Mouse (Mus musculus) olfactory bulb, adult 2 months (tissue): Measurements from ENCODE around the gene Tsc22d1. TPM values are rescaled to one million over a fixed set of nuclear protein-coding genes. Genes with fewer than 3 reads are reported as not detected.

ENCODE experiments used
- H3K27ac ChIP-seq: fragments of 200-500 bp; 2 replicates; pipeline ENCODE4 v1.5.1; 2012; ENCODE audit warnings: low read depth, low read length; ENCODE audit not compliant: insufficient read depth
- H3K4me1 ChIP-seq: fragments of 200-500 bp; 2 replicates; pipeline ENCODE4 v1.6.1; 2012; ENCODE audit warnings: low read length; ENCODE audit not compliant: control insufficient read depth, insufficient read depth
- H3K4me3 ChIP-seq: fragments of 200-500 bp; 2 replicates; pipeline ENCODE4 v1.5.1; 2012; ENCODE audit warnings: mild to moderate bottlenecking, low read depth, low read length, moderate library complexity; ENCODE audit not compliant: insufficient read depth
- CTCF ChIP-seq: fragments of 200-500 bp; IDR thresholded peaks from 2 replicates; pipeline ENCODE4 v1.5.1; 2012; ENCODE audit warnings: low read depth, mild to moderate bottlenecking, low read length, moderate library complexity; ENCODE audit not compliant: insufficient read depth
- POLR2A ChIP-seq: fragments of 200-500 bp; IDR thresholded peaks from 2 replicates; pipeline ENCODE4 v1.6.1; 2012; ENCODE audit warnings: mild to moderate bottlenecking, low read depth, low read length, moderate library complexity; ENCODE audit not compliant: insufficient read depth
- WGBS: fragments of 180-500 bp; shearing (Covaris S2); methylation state at CpG from one replicate; pipeline ENCODE4 v1.1.7; 2018; 5-methylcytosine and 5-hydroxymethylcytosine counted together
- polyA plus RNA-seq: library from polyadenylated mRNA; stranded (reverse); fragments of >200 nt; gene quantifications from 2 replicates; pipeline ENCODE4 v1.2.4, GENCODE M21; 2012; ENCODE audit warnings: low replicate concordance; ENCODE audit not compliant: missing spikeins, insufficient read depth, insufficient read length

Tsc22d1 gene
- polyA plus RNA-seq, 1 experiment = 635 TPM

DNA sequence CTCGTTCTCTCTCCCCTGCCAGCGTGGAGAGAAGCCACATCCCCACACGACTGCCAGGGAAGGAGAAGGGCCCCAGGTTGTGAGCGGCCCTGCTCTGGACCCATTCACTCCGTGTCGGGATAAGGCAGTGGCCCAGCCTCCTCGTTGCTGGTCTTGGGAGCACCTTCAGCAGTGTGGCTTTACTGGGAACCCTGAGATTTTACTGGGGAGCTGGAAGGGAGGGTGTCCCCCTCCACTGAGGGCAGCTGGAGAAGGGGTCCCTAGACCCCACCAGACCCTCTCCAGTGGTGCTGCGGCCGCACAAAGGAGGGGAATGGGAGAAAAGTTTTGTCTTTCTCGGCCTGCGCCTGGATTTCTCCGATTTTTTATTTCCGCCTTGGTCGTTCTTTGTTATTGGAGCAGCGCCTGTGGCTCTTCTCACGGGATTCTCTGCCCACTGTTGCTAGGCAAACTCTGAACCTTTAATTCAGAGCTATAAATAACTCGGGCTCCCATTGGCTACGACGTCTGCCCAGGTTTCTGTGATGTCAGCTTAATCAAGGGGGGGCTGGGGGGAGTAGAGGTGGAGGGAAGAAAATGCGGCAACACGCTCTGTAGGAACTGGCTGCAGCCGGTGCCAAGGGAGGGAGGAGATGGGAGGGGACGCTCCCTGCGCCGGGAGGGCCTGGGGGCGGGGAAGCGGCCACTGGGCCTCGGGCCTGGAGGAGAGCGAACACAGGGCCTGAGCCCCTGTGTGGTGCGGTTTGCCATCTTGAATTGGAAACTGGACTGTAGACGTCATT, 90.9 kb downstream of the Tsc22d1 start:
- peak overlapping the region; percentile 88 for H3K4me3 ChIP-seq
- WGBS = under 1% methylated on average over 31 of the region's 31 CpGs
- TF ChIP-seq POLR2A = peak; percentile 61
- no peak for TF ChIP-seq CTCF
- peak overlapping the region; percentile 99 for H3K27ac ChIP-seq
- peaks cover 10% of the 10 kb centered on the region; the same call in 1 of the 2 replicates for H3K4me1 ChIP-seq

DNA sequence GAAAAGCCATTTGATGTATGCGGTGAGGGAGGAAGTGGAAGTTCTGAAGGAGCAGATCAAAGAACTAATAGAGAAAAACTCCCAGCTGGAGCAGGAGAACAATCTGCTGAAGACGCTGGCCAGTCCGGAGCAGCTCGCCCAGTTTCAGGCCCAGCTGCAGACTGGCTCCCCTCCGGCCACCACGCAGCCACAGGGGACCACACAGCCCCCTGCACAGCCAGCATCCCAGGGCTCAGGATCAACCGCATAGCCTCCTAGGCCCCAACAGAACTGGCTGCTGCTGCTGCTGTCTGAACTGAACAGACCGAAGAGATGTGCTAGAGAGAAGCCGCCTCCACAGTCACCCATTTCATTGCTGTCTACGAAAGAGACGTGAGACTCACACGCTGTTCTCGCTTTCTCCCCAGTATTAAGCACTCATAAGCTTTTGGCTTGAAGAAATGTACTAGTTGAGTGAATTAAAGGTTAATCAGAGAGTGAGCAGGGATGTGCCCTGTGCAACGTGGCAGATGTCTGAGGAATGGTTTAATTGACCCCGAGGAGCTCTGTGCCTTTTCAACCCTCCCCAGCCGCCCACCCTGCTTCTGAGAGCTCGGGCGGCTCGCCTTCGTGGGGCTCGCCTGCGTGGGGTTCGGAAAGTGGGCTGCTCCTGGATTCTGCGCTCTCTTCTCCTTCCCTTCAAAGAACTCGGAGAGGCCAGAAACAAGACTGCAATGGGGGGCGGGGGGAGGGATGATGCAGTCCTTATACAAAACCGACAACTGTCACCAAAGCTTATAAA, 91.9 kb downstream of the Tsc22d1 start:
- Histone ChIP-seq H3K4me1 (peaks cover 10% of the 10 kb centered on the region; the same call in 1 of the 2 replicates), H3K4me3 (peak overlapping the region; percentile 88), H3K27ac (peak overlapping the region; percentile 99)
- TF ChIP-seq POLR2A = no peak
- TF ChIP-seq CTCF = no peak
- 13% methylated on average over 27 of the region's 27 CpGs for WGBS

DNA sequence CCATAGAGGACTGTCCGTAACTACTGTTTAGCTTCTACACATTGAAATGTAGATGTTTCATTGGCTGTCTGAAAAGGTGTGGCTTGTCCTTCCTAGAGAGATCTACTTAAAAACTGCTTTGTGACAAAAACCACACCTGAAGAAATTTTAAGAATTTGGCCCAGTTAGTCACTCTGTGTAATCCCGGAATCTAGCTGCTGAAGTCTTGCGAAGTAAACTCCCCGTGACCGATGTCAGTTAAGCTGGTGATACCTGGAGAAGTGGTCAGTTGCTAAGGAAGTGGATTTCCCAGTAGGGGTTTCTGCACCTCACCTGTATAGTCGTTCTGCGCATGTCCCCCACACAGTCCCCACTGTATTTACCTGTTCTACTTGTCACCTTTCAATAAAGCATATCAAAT, 92.6 kb downstream of the Tsc22d1 start:
- Histone ChIP-seq H3K4me1 (peaks cover 10% of the 10 kb centered on the region; the same call in 1 of the 2 replicates), H3K4me3 (no peak overlapping the region), H3K27ac (no peak overlapping the region)
- TF ChIP-seq CTCF (no peak), POLR2A (no peak)
- whole genome bisulfite sequencing = 82% methylated on average over 7 of the region's 7 CpGs

DNA sequence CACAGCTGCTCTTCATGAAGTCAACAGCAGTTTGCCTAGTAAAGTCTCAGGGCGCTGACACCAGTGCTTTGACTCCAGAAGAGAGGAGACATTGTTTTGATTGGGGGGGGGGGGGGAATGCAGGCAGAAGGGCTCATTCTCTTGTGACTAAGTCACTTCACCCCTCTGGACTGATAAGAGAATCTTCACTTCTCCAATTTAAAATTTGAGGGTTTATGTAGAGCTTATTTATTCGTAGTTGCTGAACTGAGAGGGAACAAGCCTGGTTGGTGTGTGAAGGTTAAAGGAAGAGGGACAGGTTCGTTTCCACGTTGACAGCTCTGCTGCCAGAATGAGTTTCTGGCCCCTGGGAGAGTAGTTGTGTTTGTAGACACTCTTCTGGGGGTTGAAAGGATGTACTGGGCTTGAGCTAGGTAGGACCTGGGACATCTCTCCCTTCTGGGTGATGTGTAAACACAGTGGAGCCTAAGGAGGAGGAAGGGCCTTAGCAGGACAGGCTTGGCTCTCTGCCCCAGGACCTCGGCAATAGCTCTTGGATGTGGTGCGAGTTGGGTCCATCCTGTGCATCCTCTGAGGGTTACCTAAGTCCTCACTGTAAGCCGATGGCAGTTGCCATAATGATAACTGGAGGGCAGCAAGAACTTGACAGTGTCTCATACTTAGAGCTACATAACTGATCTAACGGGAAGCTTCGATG, 93.2 kb downstream of the Tsc22d1 start:
- H3K4me3 ChIP-seq = no peak overlapping the region
- TF ChIP-seq POLR2A (no peak), CTCF (no peak)
- no peak overlapping the region for H3K27ac ChIP-seq
- WGBS = 67% methylated on average over 9 of the region's 9 CpGs
- H3K4me1 ChIP-seq = peaks cover 10% of the 10 kb centered on the region; the same call in 1 of the 2 replicates

DNA sequence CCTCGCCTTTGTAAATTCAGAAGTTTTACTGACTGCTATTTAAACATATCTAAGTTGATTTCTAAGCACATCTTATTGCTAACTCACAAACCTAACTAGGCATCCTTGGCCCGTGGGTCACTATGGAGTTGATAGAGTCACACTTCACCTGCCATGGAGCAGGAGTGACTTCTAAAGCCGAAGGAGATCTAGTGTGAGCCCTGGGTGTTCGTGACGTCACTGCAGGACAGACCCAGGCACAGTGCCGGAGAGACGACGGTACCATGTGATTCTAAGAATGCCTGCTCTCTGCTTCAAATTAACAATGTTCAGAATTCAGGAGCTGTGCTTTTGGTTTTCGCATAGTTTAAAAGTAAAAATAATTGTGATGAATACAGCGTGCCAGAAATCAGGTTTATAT, 93.9 kb downstream of the Tsc22d1 start:
- no peak for TF ChIP-seq POLR2A
- no peak for TF ChIP-seq CTCF
- Histone ChIP-seq H3K27ac (no peak overlapping the region), H3K4me1 (peaks cover 14% of the 10 kb centered on the region; the same call in 1 of the 2 replicates), H3K4me3 (no peak overlapping the region)
- 64% methylated on average over 10 of the region's 10 CpGs for WGBS

DNA sequence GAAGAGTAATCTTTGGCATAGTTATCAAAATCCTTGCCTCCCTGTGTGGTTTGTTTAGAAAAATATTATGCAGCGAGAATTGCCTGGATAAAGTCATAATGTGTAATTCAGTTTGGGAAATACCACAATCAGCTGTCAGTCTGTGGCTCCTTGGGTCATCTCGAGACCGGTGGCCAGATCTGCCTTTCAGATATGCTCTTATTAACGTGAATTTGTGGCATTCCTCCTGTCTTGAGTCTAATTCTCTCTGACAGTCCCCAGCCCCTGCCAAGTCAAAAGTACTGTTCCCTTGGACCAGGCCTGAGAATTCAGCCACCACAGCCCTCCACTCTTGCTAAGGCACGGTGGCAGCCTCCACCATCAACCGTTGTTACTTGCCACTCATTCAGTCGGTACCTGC, 97.2 kb downstream of the Tsc22d1 start:
- WGBS = 91% methylated on average over 7 of the region's 7 CpGs
- TF ChIP-seq POLR2A = no peak
- no peak for TF ChIP-seq CTCF
- H3K27ac ChIP-seq = no peak overlapping the region
- no peak overlapping the region for H3K4me3 ChIP-seq
- peaks cover 9% of the 10 kb centered on the region; the same call in 1 of the 2 replicates for H3K4me1 ChIP-seq

DNA sequence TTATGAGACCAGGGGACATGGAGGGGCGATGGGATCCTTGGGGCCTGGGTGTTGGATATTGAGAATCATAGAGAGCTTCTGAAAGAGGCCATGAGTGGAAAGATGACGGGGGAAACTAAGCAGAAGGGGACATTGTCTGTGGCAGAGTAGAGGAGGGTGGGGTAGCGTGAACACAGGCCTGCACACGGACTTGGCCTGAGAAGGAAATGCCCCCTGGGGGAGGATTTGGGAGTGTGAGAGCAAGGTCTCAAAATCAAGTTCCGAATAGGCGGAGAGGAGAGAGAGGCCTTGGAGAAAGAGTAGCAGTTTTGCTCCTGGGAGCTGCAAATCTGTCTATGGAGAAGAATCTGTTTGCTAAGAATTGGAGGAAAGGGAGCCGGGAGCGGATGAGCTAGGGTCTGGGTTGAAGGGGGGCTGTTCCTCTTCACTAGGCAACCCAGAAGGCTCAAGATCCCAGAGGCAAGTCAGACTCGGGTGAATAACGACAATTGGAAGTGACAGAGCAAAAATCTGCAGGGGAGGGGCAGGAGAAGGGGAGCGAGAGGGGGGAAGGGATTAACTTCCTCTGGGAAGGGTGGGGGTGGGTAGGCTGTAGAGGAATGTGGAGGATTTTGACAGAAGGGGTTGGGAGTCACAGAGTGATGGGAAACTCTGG, 98.8 kb downstream of the Tsc22d1 start:
- Histone ChIP-seq H3K4me3 (no peak overlapping the region), H3K27ac (no peak overlapping the region), H3K4me1 (peaks cover 5% of the 10 kb centered on the region; the same call in 1 of the 2 replicates)
- 52% methylated on average over 11 of the region's 11 CpGs for WGBS
- TF ChIP-seq POLR2A = no peak
- TF ChIP-seq CTCF = no peak

DNA sequence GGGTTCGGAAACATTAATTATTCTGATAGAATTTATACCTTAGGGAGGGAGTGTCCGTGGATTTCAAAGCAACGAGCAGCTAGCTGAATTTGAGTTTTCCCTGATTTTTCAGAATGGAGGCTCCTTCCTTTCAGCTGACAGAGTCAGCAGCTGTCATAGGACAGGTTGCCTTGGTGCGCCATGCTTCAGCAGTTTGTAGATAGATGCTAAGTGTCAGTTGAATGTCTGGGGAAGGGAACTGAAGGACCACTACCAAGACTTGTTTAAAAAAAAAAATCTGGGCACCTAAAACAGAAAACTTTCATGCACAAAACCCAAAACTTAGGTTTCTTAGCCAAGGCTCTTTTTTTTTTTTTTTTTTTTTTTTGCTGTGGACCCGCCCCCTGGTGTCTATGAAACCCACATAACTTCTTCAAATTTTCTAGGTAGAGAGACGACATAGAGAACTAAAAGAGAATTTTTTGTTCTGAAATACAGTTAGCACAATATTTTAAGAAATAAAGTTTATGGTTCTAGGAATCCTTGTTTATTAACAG, 99.4 kb downstream of the Tsc22d1 start:
- Histone ChIP-seq H3K27ac (no peak overlapping the region), H3K4me1 (peaks cover 5% of the 10 kb centered on the region; the same call in 1 of the 2 replicates), H3K4me3 (no peak overlapping the region)
- TF ChIP-seq POLR2A = no peak
- no peak for TF ChIP-seq CTCF
- 69% methylated on average over 6 of the region's 6 CpGs for WGBS
